Mouse (Mus musculus) gastrocnemius, adult 2 months (tissue): ENCODE measurements around the gene Aldh1l1. TPM values are rescaled to one million over a fixed set of nuclear protein-coding genes. Genes with fewer than 3 reads are reported as not detected.

Source experiments
- DNase-seq: peaks from one replicate; pipeline ENCODE4 v3.0.0; 2022
- H3K27ac ChIP-seq: fragments of 200-600 bp; 2 replicates; pipeline ENCODE4 v1.8.1; 2022; ENCODE audit warnings: mild to moderate bottlenecking
- H3K4me3 ChIP-seq: fragments of 200-600 bp; 2 replicates; pipeline ENCODE4 v1.8.1; 2022; ENCODE audit warnings: mild to moderate bottlenecking, moderate library complexity
- CTCF ChIP-seq: fragments of 200-600 bp; IDR thresholded peaks from 2 replicates; pipeline ENCODE4 v1.8.1; 2022; ENCODE audit warnings: antibody characterized with exemption, mild to moderate bottlenecking, moderate library complexity
- intact Hi-C: fragments of 180-260 bp; cut with DNase I; formaldehyde crosslinking; loops from one replicate; pipeline ENCODE4 v1.15.1; 2025
- total RNA-seq, 2 experiments: library from RNA; stranded (reverse); gene quantifications; 2 replicates each; pipeline ENCODE4 v1.2.3; 2021

Aldh1l1 gene
- total RNA-seq, 2 experiments from 2014 or later, result 3.6 to 5.3 TPM

GRCm38 (mm10) chr6:90613277-90613676, 127.0 kb downstream of the Aldh1l1 start:
- DNase-seq, result no peak
- no peak for TF ChIP-seq CTCF
- Histone ChIP-seq H3K27ac (peak overlapping the region; percentile 92), H3K4me3 (no peak overlapping the region)
- intact Hi-C loops, result no loop called here

- TF ChIP-seq CTCF, result no peak
- H3K4me3 ChIP-seq, result no peak overlapping the region
- H3K27ac ChIP-seq, result peak overlapping the region; percentile 92
- intact Hi-C loops, result no loop called here
- peak; percentile 60 for DNase-seq
These were observed 129.1 kb downstream of the Aldh1l1 start for GRCm38 (mm10) chr6:90615362-90615761.

GRCm38 (mm10) chr6:90615991-90616390, 129.8 kb downstream of the Aldh1l1 start:
- no peak for TF ChIP-seq CTCF
- intact Hi-C loops, result no loop called here
- H3K27ac ChIP-seq, result peak overlapping the region; percentile 92
- H3K4me3 ChIP-seq, result peak overlapping the region; percentile 50
- peak; percentile 77 for DNase-seq

GRCm38 (mm10) chr6:90616481-90616880, 130.3 kb downstream of the Aldh1l1 start:
- Histone ChIP-seq H3K27ac (peak overlapping the region; percentile 92), H3K4me3 (peak overlapping the region; percentile 50)
- DNase-seq, result no peak
- intact Hi-C loops, result no loop called here
- no peak for TF ChIP-seq CTCF

- H3K4me3 ChIP-seq, result peak overlapping the region; percentile 65
These were observed 132.0 kb downstream of the Aldh1l1 start for GRCm38 (mm10) chr6:90618274-90618673.

GRCm38 (mm10) chr6:90618821-90619636, 132.8 kb downstream of the Aldh1l1 start:
- no peak for TF ChIP-seq CTCF
- Histone ChIP-seq H3K4me3 (peak overlapping the region; percentile 65), H3K27ac (peak overlapping the region; percentile 92)
- intact Hi-C loops, result no loop called here
- peak; percentile 68 for DNase-seq

More at GRCm38 (mm10) chr6:90618274-90618673, 132.0 kb downstream of the Aldh1l1 start:
- no peak for TF ChIP-seq CTCF
- intact Hi-C loops, result no loop called here
- H3K27ac ChIP-seq, result peak overlapping the region; percentile 92
- no peak for DNase-seq

GRCm38 (mm10) chr6:90619936-90620335, 133.7 kb downstream of the Aldh1l1 start:
- intact Hi-C loops, result no loop called here
- TF ChIP-seq CTCF, result no peak
- no peak for DNase-seq
- H3K4me3 ChIP-seq, result peak overlapping the region; percentile 65
- H3K27ac ChIP-seq, result peak overlapping the region; percentile 92

- no peak for TF ChIP-seq CTCF
- Histone ChIP-seq H3K4me3 (peak overlapping the region; percentile 65), H3K27ac (peak overlapping the region; percentile 92)
- no peak for DNase-seq
- intact Hi-C loops, result no loop called here
These were observed 134.8 kb downstream of the Aldh1l1 start for GRCm38 (mm10) chr6:90620791-90621583.

GRCm38 (mm10) chr6:90621584-90621890, 135.3 kb downstream of the Aldh1l1 start:
- H3K27ac ChIP-seq, result peak overlapping the region; percentile 92
- TF ChIP-seq CTCF, result no peak

GRCm38 (mm10) chr6:90622758-90623455, 136.7 kb downstream of the Aldh1l1 start:
- no peak for TF ChIP-seq CTCF
- no peak for DNase-seq
- Histone ChIP-seq H3K27ac (peak overlapping the region; percentile 92), H3K4me3 (peak overlapping the region; percentile 65)
- intact Hi-C loops, result no loop called here

More at GRCm38 (mm10) chr6:90621584-90621890, 135.3 kb downstream of the Aldh1l1 start:
- intact Hi-C loops, result no loop called here
- H3K4me3 ChIP-seq, result peak overlapping the region; percentile 65
- DNase-seq, result no peak

GRCm38 (mm10) chr6:90623456-90623836, 137.2 kb downstream of the Aldh1l1 start:
- H3K4me3 ChIP-seq, result no peak overlapping the region
- TF ChIP-seq CTCF, result no peak
- no peak for DNase-seq
- intact Hi-C loops, result no loop called here
- H3K27ac ChIP-seq, result peak overlapping the region; percentile 92

GRCm38 (mm10) chr6:90624184-90624583, 138.0 kb downstream of the Aldh1l1 start:
- peak; percentile 92 for DNase-seq
- intact Hi-C loops, result no loop called here
- no peak for TF ChIP-seq CTCF
- peak overlapping the region; percentile 92 for H3K27ac ChIP-seq
- peak overlapping the region; percentile 38 for H3K4me3 ChIP-seq
